Comparison of ENCODE assay signal across 20 mouse cellular contexts in genomic region chr8:78284805-78285204, GRCm38 (mm10).
DNase-seq lines count a peak whose midpoint lies in the region; TF ChIP-seq lines count a peak whose summit lies in the region.
"Had no signal": no experiment of that assay in that cellular context is flagged by ENCODE, and none has a peak within 500 bp of the region (broad histone marks: within the 10 kb centered on the region; RNA-seq: fewer than 3 reads in every experiment).

No protein-coding gene starts in this region.

- H3K9me3 ChIP-seq in ES-Bruce4 (replicated peaks; ENCODE audit: control insufficient read depth, insufficient read depth, low read length, poor library complexity, severe bottlenecking) = no peaks in the 10 kb centered on the region
- H3K9me3 ChIP-seq in ES-E14 (ENCODE audit: control insufficient read depth, insufficient read depth, low read depth, low read length) = no peaks in the 10 kb centered on the region
- H3K9me3 ChIP-seq: embryonic facial prominence, embryonic 10.5 days; embryonic facial prominence, embryonic 12.5 days; forebrain, embryonic 13.5 days; forebrain, embryonic 15.5 days had no signal

- DNase-seq in ES-E14 (ENCODE audit: low read depth, low spot score) (no peak), ZHBTc4 (ENCODE audit: low read depth, low spot score) (peak; percentile 75)
- no peak for DNase-seq in cerebellum, adult 9-10 months
- no peak for DNase-seq in heart, adult 2 months
- DNase-seq: adrenal gland, adult 2 months; adrenal gland, postnatal 10 days; adrenal gland, postnatal 25 days; B cell, adult 2 months; cerebellum, adult 11 months; cerebellum, adult 18-20 months; cerebellum, adult 8-10 months; cerebellum, postnatal 10 days; cerebellum, postnatal 25 days; forebrain, postnatal 0 days had no signal

- WGBS in heart, adult 2 months = 80% methylated on average over 2 of the region's 2 CpGs

- H3K9ac ChIP-seq in ES-Bruce4 (ENCODE audit: low read depth, poor library complexity, severe bottlenecking) (no peak overlapping the region), ES-E14 (ENCODE audit: insufficient read depth, low read depth, low read length, poor library complexity, severe bottlenecking) (no peak overlapping the region)
- H3K9ac ChIP-seq in heart, adult 2 months (ENCODE audit: low read depth, low read length) = no peak overlapping the region
- H3K9ac ChIP-seq: embryonic facial prominence, embryonic 12.5 days; forebrain, embryonic 13.5 days; forebrain, embryonic 15.5 days; forebrain, postnatal 0 days had no signal

- H3K79me2 ChIP-seq in heart, adult 2 months (replicated peaks; ENCODE audit: control insufficient read depth, insufficient read depth, low read length) = no peaks in the 10 kb centered on the region

- H3K27ac ChIP-seq in ES-Bruce4 (ENCODE audit: insufficient read depth, low read length) (peak overlapping the region; percentile 80), ES-E14 (ENCODE audit: insufficient read depth, low read depth, low read length, poor library complexity, severe bottlenecking) (peak overlapping the region; percentile 92)
- no peak overlapping the region for H3K27ac ChIP-seq in heart, adult 2 months
- H3K27ac ChIP-seq: embryonic facial prominence, embryonic 10.5 days; embryonic facial prominence, embryonic 12.5 days; forebrain, embryonic 13.5 days; forebrain, embryonic 15.5 days had no signal

- in situ Hi-C loops in ES-E14 (cut with MboI; ENCODE audit: low sequenced_read_pairs in 2 of 2, unreplicated experiment in 2 of 2) = no loop called here

- no peak for TF ChIP-seq CTCF in ES-Bruce4 (IDR thresholded peaks at IDR 0.05; ENCODE audit: low read depth, low read length)
- TF ChIP-seq CTCF in heart, adult 2 months (IDR thresholded peaks at IDR 0.05) = no peak

- H3K4me1 ChIP-seq in ES-Bruce4 (ENCODE audit: control insufficient read depth, insufficient read depth, low read length) (no peaks in the 10 kb centered on the region), ES-E14 (ENCODE audit: control insufficient read depth in 2 of 2, insufficient read depth in 2 of 2, low read length in 2 of 2, poor library complexity in 1 of 2) (peaks cover 0 to 7% of the 10 kb centered on the region in 2 experiments; a peak in 1 of 4 replicates)
- H3K4me1 ChIP-seq in heart, adult 2 months (ENCODE audit: control insufficient read depth, insufficient read depth, low read length) = no peaks in the 10 kb centered on the region
- H3K4me1 ChIP-seq: embryonic facial prominence, embryonic 10.5 days; embryonic facial prominence, embryonic 12.5 days; forebrain, embryonic 13.5 days; forebrain, embryonic 15.5 days had no signal

- H3K36me3 ChIP-seq in ES-Bruce4 (ENCODE audit: control insufficient read depth, insufficient read depth, low read length, poor library complexity, severe bottlenecking) = no peaks in the 10 kb centered on the region
- H3K36me3 ChIP-seq in ES-E14 (ENCODE audit: control insufficient read depth, insufficient read depth, low read length, poor library complexity, severe bottlenecking) = no peaks in the 10 kb centered on the region
- no peaks in the 10 kb centered on the region for H3K36me3 ChIP-seq in heart, adult 2 months (ENCODE audit: control insufficient read depth, insufficient read depth, low read length)
- H3K36me3 ChIP-seq: embryonic facial prominence, embryonic 10.5 days; embryonic facial prominence, embryonic 12.5 days; forebrain, embryonic 15.5 days had no signal

- peak; percentile 68 for TF ChIP-seq EP300 in ES-Bruce4 (IDR thresholded peaks at IDR 0.05; ENCODE audit: insufficient read depth, low read depth, low read length)
- no peak for TF ChIP-seq EP300 in heart, adult 2 months (IDR thresholded peaks at IDR 0.05; ENCODE audit: insufficient read depth, low read depth, low read length)

- intact Hi-C loops in heart, adult 2 months (cut with DNase I) = no loop called here

- H3K27me3 ChIP-seq in ES-Bruce4 (ENCODE audit: control insufficient read depth, insufficient read depth, low read length, poor library complexity, severe bottlenecking) = no peaks in the 10 kb centered on the region
- H3K27me3 ChIP-seq in heart, adult 2 months (ENCODE audit: control insufficient read depth, insufficient read depth, low read length) = no peaks in the 10 kb centered on the region
- H3K27me3 ChIP-seq: CH12.LX; embryonic facial prominence, embryonic 12.5 days; forebrain, embryonic 13.5 days; forebrain, embryonic 15.5 days had no signal

- H3K4me3 ChIP-seq in ES-Bruce4 (ENCODE audit: low read depth, low read length) = no peak overlapping the region
- no peak overlapping the region for H3K4me3 ChIP-seq in ES-E14 (ENCODE audit: insufficient read depth in 1 of 2, low read depth in 1 of 2, low read length in 2 of 2, poor library complexity in 1 of 2, severe bottlenecking in 1 of 2)
- no peak overlapping the region for H3K4me3 ChIP-seq in heart, adult 2 months
- H3K4me3 ChIP-seq: embryonic facial prominence, embryonic 10.5 days; embryonic facial prominence, embryonic 12.5 days; forebrain, embryonic 13.5 days; forebrain, embryonic 15.5 days had no signal

- no peak for TF ChIP-seq POLR2A in ES-Bruce4 (IDR thresholded peaks at IDR 0.05; ENCODE audit: insufficient read depth, low read length)
- no peak for TF ChIP-seq POLR2A in heart, adult 2 months (IDR thresholded peaks at IDR 0.05; ENCODE audit: insufficient read depth, low read depth, low read length)

TF ChIP-seq in ES-E14, 5 proteins besides CTCF, POLR2A, EP300 and RAD21:
- TF ChIP-seq MAFK (IDR thresholded peaks at IDR 0.05; ENCODE audit: insufficient read depth, low read depth, low read length) = peak; percentile 96
- TF ChIP-seq HCFC1 (IDR thresholded peaks at IDR 0.05; ENCODE audit: borderline replicate concordance, insufficient read depth, low read length) = no peak
- TF ChIP-seq ZC3H11A (IDR thresholded peaks at IDR 0.05; ENCODE audit: borderline replicate concordance, low read depth, low read length) = no peak
